Mouse (Mus musculus) bone marrow macrophage, adult 2 months (primary cell): ENCODE measurements around the gene Kcnj5.

Experiments used
- CTCF ChIP-seq: IDR thresholded peaks from 2 replicates; pipeline ENCODE4 v1.5.1; 2012; ENCODE audit warnings: low read depth, mild to moderate bottlenecking, low read length, moderate library complexity
- POLR2A ChIP-seq: IDR thresholded peaks from 2 replicates; pipeline ENCODE4 v1.6.1; 2012; ENCODE audit warnings: mild to moderate bottlenecking, low read depth, low read length, borderline replicate concordance

- TF ChIP-seq CTCF (no peak), POLR2A (no peak)
These were observed 52.5 kb downstream of the Kcnj5 start for GRCm38 (mm10) chr9:32291618-32292017.
